Mouse (Mus musculus) Muller cell, postnatal 12 days (primary cell): ENCODE results near the gene Dpp9.
A peak's percentile ranks its signal among the peaks of the same experiment; 100 is the strongest.
"Not testable (repeated sequence)": the region's sequence is repeated elsewhere in the genome, so short reads cannot be mapped to it uniquely, and the experiment has no call there.

Source experiments
- DNase-seq: peaks from one replicate; pipeline ENCODE4 v3.0.0-alpha.2; 2015; ENCODE audit errors: inconsistent ontology term

The Dpp9 gene

DNA sequence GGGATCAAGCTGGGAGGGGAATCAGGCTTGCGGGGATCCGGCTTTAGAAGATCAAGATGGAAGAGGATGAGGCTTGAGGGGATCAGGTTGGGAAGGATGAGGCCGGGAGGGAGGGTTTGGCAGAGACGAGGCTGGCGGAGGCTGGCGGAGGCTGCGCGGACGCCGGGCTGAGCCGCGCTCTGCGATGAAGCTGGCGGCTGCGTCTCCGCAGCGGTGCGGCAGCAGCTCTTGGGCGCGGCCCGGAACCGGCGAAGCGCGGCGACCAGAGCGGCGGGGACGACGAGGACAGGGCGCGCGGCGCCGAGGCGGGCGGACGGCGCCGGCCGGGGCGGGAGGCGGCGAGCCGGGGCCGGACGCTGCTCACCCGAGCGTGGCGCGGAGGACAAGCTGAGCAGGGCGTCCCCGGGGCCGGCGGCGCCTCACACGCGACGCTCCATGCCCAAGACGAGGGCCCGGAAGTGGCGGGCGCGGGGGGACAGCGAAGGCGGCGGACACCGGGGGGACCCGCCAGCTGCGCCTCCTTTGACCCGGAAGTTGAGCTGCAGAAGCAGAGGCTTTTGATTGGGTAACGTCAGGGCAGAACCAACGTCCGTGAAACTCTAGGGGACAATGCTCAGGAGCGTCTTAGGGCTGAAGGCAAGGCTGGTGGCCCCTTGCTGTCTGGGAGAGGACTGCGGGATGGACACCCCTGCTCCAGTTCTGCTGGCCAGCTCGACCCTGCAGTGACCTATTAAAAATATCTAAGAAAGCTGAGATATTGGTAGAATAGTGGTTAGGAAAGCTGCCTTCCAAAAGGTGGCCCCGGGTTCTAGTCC, at the start of gene Dpp9:
Gene Dpp9 (minus strand): TSS at position 529 of the 815 bp plus-strand sequence.
- peak; percentile 92 for DNase-seq

DNA sequence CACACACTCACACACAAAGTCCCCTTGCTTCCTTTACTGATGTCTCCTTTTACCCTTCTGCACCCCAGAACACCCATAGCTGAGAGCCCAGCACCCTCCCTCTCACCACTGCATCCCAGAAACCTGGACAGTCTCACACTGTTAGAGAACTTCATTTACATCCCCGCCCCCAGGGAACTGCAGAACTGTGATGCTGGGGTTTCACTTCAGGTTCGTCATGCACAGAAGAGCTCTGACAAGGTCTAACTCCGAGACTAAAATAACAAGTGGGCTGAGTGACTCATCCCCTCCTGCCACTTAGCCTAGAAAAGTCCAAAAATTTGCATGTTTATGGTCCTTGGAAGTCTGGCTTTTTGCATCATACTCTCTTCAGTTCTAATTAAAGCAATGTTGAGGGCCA, 47.6 kb upstream of the Dpp9 start:
- peak; percentile 27 for DNase-seq

DNA sequence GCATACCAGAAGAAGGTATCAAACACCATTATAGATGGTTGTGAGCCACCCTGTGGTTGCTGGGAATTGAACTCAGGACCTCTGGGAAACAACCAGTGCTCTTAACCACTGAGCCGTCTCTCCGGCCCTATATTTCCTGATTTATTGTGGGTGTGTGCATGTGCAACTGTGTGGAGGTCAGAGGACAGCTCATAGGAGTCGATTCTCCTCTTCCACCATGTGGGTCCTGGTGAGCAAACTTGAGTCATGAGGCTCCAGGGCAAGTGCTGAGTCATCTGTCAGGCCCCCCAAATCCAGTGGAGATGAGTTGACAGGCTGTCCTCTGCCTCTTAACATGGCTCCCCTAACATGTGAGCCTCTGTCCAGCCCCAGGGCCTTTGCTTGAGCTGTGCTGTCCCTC, 47.2 kb upstream of the Dpp9 start:
- DNase-seq, result peak; percentile 23

DNA sequence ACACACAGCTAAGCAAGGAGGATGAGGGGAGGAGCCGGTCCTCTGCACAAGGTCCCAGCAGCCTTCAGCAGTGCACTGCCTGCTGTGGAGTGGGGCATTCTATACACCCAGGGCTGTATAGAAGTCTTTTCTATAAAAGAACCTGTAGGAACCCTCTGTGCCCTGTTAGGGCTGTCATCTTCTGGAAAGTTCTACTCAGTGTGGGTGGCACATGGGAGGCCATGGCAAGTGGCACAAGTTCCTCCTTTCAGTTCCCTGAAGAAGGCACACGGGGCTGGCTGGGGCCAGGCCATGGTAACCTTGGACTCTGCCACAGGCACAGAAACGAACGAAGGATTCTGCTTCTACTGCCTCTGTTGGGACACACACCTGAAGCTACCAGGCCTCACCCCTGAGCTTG, 46.3 kb upstream of the Dpp9 start:
- DNase-seq, result no peak

DNA sequence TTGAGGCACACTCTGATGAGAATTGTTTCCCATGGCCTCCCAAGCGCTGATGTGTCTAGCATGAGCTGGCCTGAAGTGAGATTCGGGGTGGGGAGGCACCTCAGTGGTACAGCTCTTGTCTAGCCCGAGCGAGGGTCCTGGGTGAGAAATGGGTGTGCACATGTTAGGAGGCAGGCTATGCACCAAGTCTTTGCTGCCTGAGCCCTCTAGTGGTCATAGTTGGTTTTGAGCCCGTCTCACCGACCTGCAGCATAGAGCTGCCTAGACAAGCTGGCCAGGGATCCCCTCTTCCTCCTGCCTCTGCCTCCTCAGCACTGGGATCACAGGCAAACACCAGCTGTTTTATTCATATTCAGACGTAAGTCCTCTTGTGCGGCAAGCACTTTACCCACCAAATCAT, 45.3 kb upstream of the Dpp9 start:
- DNase-seq, result peak; percentile 51

DNA sequence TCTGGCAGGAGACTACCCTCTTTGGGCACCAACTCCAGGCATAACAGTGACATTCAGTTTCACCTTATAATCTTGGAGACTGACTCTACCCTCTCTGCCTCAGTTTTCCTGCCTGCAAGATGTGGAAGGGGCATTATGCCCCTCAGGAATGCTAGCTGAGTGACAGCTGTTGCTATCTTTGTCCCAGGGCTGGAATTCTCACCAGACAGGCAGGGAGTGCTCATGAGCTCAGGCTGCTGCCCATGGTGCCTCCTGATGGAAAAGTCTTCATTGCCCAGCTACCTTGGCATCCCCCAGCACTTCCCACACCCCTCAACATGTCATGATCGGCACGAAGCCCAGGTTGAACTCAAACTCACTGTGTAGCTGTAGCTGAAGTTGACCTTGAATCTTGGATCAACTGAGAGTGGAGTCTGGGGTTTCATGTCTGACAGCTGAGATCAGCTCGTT, 44.0 kb upstream of the Dpp9 start:
- DNase-seq, result no peak

DNA sequence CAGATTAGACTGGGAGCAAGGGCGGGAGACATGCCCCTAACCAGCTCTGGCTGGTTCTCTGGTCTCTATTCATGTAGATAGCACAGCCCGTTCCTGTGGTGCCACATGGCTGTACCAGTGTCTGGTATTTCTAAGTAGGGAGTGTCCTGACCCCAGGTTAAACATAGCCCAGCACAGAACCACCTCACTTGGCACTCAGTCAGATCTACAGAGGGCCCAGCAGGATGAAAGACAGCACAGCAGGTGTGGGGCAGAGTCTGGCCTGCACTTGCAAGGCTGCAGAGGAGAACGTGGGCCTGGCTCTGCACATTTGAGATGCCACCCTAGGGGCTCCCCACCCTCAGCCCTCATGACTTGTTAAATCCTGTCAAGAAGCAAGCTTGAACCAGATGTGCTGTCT, 42.5 kb upstream of the Dpp9 start:
- DNase-seq, result no peak

DNA sequence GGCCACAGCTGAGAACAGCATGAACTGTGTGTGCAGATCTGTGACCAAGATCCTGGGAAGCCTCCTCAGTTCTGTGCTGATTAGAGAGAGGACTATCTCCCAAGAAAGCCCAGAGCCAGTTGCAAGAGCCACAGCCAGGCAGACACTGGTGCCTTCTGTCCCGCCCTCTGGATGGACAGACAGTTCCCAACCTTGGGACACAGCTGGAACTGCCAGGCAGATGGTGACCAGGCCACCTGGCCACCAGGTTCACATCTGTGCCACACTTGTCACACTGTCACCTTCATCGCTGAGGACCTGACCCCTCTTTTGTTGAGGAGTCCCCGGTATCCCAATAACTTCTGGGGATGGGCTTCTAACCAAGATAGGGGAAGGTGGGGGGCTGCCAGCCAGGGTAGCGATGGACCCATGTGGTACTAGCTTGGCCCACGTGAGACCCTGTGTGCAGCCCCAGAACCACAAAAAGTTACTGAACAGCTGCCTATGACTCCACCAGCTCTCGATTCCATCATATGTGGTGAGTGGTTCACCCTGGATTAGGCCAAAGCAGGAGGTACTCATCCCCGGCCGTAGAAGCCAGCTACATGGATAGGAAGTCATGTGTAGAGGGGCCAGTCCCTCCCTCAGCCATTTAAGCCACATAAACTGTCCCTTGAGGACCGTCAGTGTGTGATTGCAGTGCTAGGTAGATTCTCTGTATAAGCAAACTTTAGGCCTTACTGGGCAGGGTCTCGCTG, 40.8 kb upstream of the Dpp9 start:
- DNase-seq, result no peak

DNA sequence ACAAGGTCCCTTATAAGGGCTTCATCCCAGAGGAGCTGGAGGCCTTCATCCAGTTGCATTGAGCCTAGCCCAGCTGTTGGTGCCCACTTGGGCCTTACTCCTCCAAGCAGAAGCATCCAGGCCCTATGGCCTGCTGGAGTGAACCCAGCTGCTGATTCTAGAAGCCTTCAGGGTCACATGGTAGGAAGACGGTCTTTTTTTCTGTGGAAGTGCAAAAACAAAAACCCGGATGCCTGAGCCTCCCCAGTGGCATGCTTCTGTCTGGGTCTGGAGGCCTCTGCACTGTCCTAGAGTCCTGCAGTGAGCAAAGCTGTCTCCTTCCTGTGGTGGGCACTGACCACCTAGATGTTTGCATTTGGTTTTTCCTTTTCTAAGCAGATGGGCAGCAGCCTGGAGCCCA, 40.1 kb upstream of the Dpp9 start:
- not testable (repeated sequence) for DNase-seq

DNA sequence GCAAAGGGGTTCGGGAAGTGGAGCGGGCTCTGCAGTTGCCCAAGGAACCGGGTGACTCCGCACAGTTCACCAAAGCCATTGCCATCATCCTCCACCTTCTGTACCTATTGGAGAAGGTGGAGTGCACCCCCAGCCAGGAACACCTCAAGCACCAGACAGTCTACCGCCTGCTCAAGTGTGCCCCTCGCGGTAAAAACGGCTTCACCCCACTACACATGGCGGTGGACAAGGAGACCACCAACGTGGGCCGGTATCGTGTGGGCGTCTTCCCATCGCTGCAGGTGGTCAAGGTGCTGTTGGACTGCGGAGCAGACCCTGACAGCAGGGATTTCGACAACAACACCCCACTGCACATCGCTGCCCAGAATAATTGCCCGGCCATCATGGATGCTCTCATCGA, 39.6 kb upstream of the Dpp9 start:
- not testable (repeated sequence) for DNase-seq

DNA sequence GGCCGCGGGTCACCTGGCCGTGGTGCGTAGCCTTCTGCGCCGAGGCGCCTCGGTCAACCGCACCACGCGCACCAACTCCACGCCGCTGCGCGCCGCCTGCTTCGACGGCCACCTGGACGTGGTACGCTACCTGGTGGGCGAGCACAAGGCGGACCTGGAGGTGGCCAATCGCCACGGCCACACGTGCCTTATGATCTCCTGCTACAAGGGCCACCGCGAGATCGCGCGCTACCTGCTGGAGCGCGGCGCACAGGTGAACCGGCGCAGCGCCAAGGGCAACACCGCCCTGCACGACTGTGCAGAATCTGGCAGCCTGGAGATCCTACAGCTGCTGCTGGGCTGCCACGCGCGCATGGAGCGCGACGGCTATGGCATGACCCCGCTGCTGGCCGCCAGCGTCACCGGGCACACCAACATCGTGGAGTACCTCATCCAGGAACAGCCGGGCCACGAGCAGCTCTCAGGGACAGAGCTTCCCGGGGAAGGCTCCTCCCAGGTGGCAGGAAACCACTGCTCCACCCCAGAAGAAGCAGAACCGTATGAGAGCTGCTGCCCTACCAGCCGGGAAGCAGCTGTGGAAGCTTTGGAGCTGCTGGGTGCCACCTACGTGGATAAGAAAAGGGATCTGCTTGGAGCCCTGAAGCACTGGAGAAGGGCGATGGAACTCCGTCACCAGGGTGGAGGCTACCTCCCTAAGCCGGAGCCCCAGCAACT, 38.6 kb upstream of the Dpp9 start:
- DNase-seq, result no peak

DNA sequence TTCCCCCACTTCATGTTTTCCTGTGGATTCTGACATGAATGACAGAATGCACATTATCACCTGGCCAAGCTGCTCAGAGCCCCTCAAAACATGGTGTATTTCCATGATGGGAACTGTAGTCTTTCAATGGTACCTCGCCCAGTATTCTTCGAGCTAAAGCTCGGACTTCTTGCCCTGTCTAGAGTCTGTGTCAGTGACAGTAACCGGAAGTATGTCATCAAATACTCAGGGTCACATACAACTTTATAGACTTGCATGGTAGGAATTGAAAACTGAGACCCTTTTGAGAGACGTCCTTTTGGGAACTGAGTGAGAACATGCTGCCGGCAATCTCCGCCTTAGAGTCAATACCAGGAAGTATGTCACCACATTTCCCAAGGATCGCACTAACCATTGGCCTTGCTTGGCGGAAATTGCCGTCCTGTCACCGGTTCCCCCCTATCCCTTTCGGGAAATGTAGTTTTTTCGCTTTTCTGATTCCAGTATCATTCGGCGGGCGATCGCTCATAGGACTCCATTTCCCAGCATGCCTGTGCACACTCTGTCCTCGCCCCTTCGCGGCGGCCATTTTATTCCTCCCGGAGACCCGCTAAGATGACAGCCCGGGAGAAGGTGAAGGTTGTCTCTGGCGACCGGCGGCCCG, 37.7 kb upstream of the Dpp9 start, which contains the start of gene Fem1a:
Gene Fem1a (plus strand): TSS at position 572 of the 643 bp plus-strand sequence.
- DNase-seq, result peak; percentile 96

DNA sequence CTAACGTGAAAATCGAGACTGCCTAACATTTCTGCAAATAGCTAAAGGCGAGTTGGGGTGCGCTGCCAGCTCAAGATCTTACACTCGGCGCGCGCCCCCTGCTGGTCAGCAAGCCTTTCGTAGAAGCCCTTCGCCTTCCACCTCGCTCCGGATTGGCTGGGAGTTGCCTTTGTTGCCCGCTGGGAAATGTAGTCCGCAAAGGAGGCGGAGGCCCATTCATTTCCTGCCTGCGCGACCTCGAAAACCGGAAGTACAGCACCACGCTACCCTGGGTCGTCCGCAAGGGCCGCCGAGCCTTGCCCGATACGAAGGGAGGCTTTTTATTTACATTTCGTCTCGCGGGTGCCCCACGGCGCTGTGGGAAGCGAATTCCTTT, 37.1 kb upstream of the Dpp9 start:
- DNase-seq, result peak; percentile 98

DNA sequence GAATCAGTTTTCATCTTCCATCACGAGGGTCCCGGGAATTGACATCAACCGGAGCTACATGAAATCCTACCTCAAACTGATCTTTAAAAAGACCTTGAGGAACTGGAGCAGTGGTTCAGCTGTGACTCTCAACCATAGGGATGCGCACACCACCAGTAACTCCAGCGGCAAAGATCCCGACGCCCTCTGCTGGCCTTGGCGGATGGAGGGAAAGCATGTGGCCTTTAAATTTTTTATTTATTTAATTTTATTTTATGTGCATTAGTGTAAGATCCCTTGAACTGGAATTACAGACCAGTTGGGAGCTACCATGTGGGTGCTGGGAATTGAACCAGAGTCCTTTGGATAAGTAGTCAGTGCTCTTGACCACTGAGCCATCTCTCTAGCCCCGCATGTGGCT, 36.7 kb upstream of the Dpp9 start:
- no peak for DNase-seq

DNA sequence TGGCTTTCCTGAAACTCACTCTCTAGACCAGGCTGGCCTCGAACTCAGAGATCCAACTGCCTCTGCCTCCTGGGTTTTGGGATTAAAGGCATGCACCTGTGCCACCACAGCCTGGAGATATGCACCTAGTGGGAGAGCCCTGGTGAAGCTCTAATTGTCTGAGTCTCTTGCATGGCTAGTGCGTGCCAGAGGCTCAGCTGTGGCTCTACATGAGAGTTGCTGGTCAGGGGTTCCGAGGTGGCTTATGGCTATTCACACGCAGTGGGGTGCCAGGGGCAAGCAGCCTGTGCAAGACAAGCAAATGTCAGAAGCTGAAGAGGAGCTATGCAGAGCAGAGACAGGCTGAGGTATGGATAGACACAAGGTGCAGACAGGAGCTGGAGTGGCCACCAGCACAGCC, 36.0 kb upstream of the Dpp9 start:
- DNase-seq, result no peak

DNA sequence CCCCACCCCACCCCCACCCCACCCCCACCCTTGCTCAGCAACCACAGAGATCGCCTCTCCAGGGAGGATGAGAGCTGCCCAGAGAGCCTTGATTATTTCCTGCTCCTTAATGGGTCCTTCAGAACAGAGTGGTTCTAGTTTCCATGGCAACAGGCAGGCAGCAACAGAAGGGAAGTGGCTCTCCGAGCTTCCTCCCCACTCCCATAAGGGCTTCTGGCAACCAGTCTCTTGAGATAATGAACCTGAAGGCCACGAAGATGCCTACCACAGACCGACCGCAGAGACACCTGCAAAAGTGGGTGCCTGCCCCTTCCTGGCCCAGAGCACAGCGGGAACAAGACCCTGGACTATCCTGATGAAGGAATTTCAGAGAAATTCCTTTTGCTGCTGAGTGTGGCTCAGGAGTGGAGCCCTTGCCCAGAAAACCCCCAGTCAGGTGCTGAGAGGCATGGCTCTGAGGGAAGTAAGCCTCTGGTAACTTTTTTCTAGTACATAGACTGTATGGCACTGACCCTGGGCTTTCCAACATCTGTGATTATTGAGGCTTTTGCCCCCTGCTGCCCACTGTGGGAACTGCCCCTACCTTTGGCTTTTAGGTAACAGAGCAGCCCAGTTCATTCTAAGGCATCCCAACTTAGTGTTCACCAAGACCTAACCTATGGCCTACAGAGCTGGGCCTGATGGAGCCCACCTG, 32.6 kb upstream of the Dpp9 start:
- peak; percentile 50 for DNase-seq

DNA sequence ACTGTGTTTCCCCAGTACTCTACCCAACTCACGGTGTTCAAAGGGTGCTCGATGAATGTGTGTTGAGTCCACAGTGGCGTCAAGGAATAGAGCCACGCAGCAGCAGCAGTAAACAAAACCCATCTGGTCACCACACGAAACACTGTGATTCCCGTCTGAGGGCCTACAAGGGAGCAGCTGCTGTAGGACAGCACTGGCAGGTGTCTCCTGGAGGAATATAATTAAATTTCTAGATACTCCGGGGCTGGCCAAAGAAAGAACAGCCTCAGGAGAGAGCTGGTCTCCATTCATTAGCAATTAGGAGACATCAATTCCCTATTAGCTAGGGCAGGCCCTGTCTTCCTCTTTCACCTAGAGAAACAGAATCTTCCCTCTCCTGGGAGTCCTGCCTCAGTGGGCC, 26.9 kb upstream of the Dpp9 start:
- DNase-seq, result no peak

DNA sequence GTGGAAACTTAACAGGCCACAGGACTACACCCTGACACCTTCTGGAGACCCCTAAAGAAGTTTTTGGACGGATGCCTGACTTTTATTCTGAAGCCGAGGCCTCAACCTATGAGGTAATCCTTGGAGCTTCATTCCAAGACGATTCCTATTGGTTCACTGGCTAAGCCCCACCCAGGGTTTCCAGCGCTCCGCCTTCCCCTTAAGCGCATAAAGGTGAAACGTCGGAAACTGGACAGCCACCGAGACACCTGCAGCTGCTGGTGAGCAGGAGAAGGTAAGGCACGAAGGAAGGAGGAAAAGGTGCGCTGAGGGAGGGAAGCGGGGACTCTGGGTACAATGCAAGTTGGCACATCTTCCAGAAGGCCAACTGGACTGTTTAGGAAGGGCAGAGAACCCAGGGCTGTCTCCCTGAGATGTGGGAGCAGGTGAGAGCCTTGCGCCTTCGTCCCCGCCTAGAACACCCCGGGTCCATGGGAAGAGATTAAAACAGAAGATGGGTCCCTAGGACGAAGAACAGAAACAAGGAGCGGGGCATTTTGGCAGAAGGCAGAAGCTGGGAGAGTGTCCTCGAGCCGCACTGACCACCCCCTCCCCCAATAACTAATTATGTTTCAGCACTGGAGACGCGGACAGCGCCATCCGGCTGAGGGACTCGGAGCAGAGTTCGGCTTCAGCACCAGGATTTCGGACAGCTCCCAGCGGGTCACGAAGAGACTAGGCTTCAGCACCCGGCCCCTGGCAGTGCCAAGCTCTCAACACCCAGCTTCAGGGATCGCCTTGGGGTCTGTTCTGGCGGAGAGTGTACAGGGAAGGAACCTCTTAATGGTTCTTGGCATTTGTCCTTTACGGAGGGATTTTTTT, 23.1 kb upstream of the Dpp9 start:
- DNase-seq, result peak; percentile 77

DNA sequence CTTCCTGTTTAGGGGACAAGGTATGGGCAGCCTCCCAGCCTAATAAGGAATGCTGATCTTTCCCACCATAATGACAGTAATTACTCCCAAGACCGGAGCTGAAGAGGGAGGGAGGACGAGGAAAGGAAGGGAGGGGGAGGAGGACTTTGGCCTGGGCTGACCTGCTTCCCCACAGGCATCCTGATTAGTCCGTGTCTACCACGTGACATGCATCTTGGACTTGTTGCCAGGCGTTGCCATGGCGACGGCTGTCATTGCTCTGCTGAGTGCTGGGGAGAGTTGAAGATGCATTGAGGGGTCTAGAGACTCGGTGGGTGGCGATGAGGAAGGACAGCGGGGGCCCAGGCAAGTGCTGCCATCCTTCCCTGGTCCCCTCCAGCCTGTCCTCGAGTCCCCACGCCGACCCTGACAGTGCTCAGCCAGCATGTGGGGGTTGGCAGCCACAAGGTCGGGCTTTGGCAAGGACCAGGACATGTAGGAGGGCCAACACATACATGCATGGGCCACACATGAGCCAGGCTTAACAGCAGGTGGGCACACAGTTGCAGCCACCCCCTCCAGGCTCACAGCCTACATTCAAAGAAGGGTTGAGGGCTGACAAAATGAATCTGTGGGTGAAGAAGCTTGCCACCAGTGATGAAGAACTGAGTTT, 15.2 kb upstream of the Dpp9 start:
- DNase-seq, result peak; percentile 56

DNA sequence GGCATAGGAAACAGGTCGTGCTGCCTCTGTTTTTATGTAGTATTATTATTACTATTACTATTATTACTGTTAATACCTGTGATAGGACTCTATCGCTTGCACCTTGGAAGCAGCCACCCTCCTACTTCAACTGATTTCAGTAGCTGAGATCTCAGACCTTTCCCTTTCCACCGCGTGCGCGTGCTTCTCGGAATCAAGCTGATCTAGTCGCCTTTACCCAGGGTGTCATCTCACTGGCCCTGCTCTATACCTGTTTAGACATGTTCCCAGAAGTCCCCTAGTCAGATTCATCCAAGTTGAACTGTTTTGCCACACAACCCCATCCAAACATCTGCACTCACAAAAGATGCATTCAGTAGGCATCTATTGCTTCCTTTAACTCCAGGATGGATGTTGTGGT, 14.7 kb upstream of the Dpp9 start:
- DNase-seq, result no peak
